Mouse (Mus musculus): Measurements from ENCODE around the gene Defb36. TPM values are rescaled to one million over a fixed set of nuclear protein-coding genes. Genes with fewer than 3 reads are reported as not detected.

Defb36 gene
- polyA plus RNA-seq, 1 experiment: not detected

DNA sequence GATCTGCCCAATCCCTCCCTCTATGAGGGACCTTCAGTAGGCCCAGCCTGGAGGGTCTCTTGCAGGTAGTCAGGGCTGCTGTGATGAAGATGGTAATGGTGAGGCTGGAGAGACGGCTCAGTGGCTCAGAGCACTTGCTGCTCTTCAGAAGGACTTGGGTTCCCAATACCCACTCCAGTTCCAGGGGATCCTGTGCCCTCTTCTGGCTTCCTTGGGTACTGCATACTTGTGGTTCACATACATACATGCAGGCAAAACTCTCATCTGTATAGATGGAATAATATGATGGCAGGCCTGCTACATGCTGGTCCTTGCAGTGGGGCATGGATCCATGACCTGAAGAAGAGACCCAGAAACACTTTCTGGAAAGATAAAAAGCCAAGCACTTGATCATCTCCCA is 4.6 kb downstream of the Defb36 start:
- Histone ChIP-seq H3K4me3 (replicated peaks; ENCODE audit: insufficient read depth, low read depth, low read length) (no peak overlapping the region), H3K27ac (ENCODE audit: insufficient read depth, low read length) (no peak overlapping the region), H3K27me3 (ENCODE audit: control insufficient read depth, insufficient read depth, low read length) (no peaks in the 10 kb centered on the region), H3K4me1 (ENCODE audit: control insufficient read depth, insufficient read depth, low read length) (no peaks in the 10 kb centered on the region)
- WGBS: 89% methylated on average over 1 of the region's 1 CpGs
- no peak for TF ChIP-seq CTCF (IDR thresholded peaks at IDR 0.05; ENCODE audit: borderline replicate concordance, insufficient read depth, low read depth, low read length)
- DNase-seq: no peak

DNA sequence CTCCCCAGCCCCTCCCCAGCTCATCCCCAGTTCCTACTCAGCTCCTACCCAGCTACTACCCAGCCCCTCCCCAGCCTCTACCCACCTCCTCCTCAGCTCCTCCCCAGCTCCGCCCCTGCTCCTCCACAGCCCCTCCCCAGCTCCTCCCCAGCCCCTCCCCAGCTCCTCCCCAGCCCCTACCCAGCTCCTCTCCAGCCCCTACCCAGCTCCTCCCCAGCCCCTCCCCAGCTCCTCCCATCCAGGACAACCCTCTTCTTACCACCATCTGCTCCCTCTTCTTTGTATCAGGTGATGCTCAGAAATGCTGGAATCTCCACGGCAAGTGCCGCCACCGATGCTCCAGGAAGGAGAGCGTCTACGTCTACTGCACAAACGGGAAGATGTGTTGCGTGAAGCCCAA is 8.1 kb downstream of the Defb36 start:
- H3K4me3 ChIP-seq (replicated peaks; ENCODE audit: insufficient read depth, low read depth, low read length): no peak overlapping the region
- no peak for TF ChIP-seq POLR2A (IDR thresholded peaks at IDR 0.05; ENCODE audit: borderline replicate concordance, insufficient read depth, low read length)
- no peak for TF ChIP-seq CTCF (IDR thresholded peaks at IDR 0.05; ENCODE audit: borderline replicate concordance, insufficient read depth, low read depth, low read length)
- 44% methylated on average over 8 of the region's 8 CpGs for WGBS
- no peak for DNase-seq
- H3K4me1 ChIP-seq (ENCODE audit: control insufficient read depth, insufficient read depth, low read length): no peaks in the 10 kb centered on the region
- H3K27ac ChIP-seq (ENCODE audit: insufficient read depth, low read length): no peak overlapping the region
- no peaks in the 10 kb centered on the region for H3K27me3 ChIP-seq (ENCODE audit: control insufficient read depth, insufficient read depth, low read length)

DNA sequence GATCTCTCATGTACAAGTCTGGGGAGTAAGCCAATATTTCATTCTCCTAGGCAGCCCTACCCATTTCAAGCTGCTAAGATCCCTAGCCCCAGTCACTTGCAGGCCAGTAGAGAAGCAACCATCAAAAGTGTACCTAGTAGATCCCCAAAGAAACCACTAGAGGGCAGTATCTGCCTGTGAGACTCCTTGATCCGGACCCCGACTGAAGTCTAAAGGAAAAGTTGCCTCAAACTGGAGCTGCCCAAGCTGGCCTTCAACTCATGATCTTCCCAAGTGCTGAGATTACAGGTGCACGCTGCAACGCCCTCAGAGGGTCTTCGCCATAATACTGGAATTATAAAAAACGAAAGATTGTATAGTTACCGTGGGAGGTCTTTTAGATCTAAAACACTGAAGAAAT is 11.4 kb downstream of the Defb36 start:
- DNase-seq: peak in 1 of 2 experiments; percentile 18
- TF ChIP-seq CTCF (IDR thresholded peaks at IDR 0.05; ENCODE audit: borderline replicate concordance, insufficient read depth, low read depth, low read length): peak; percentile 60
- TF ChIP-seq POLR2A (IDR thresholded peaks at IDR 0.05; ENCODE audit: borderline replicate concordance, insufficient read depth, low read length): no peak
- H3K27ac ChIP-seq (ENCODE audit: insufficient read depth, low read length): no peak overlapping the region
- WGBS: 9% methylated on average over 7 of the region's 7 CpGs
- H3K4me1 ChIP-seq (ENCODE audit: control insufficient read depth, insufficient read depth, low read length): no peaks in the 10 kb centered on the region
- H3K27me3 ChIP-seq (ENCODE audit: control insufficient read depth, insufficient read depth, low read length): no peaks in the 10 kb centered on the region
- no peak overlapping the region for H3K4me3 ChIP-seq (replicated peaks; ENCODE audit: insufficient read depth, low read depth, low read length)

DNA sequence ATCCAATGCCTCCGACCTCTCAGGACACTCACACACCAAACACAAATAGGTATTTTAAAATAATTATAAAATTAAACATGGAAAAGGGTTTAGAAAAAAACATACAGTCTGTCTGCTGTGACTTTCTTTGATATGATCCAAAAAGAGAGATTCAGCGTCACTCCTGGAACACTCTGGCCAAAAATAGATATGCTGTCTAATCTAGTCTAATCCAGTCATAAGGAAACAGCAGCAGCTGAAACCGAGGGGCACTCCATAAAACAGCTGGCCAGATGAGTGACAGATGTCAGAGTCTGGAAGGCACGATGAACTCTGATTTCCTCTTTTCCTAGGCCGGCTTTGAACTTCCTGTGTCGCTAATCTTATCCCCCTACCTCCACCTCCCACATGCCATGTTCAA is 12.3 kb downstream of the Defb36 start:
- Histone ChIP-seq H3K4me3 (replicated peaks; ENCODE audit: insufficient read depth, low read depth, low read length) (no peak overlapping the region), H3K27ac (ENCODE audit: insufficient read depth, low read length) (no peak overlapping the region), H3K4me1 (ENCODE audit: control insufficient read depth, insufficient read depth, low read length) (no peaks in the 10 kb centered on the region), H3K27me3 (ENCODE audit: control insufficient read depth, insufficient read depth, low read length) (no peaks in the 10 kb centered on the region)
- DNase-seq: no peak
- WGBS: 79% methylated on average over 6 of the region's 6 CpGs
- TF ChIP-seq POLR2A (IDR thresholded peaks at IDR 0.05; ENCODE audit: borderline replicate concordance, insufficient read depth, low read length) (no peak), CTCF (IDR thresholded peaks at IDR 0.05; ENCODE audit: borderline replicate concordance, insufficient read depth, low read depth, low read length) (no peak)

DNA sequence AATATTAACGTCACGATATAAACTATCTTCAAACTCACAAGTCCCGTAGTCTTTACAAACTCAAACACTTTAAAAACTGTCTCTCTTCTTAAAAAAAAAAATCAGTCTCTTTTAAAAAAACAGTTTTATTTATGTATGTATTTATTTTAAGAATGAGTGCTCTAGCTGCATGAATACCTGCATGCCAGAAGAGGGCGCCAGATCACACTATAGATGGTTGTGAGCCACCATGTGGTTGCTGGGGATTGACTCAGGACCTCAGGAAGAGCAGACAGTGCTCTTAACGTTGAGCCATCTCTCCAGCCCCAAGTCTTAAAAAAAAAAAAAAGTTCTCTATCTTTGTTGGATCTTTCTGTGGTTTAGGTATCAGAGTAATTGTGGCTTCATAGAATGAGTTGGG is 13.2 kb downstream of the Defb36 start:
- Histone ChIP-seq H3K27me3 (ENCODE audit: control insufficient read depth, insufficient read depth, low read length) (no peaks in the 10 kb centered on the region), H3K4me3 (replicated peaks; ENCODE audit: insufficient read depth, low read depth, low read length) (no peak overlapping the region), H3K4me1 (ENCODE audit: control insufficient read depth, insufficient read depth, low read length) (no peaks in the 10 kb centered on the region), H3K27ac (ENCODE audit: insufficient read depth, low read length) (no peak overlapping the region)
- WGBS: 61% methylated on average over 5 of the region's 5 CpGs
- TF ChIP-seq CTCF (IDR thresholded peaks at IDR 0.05; ENCODE audit: borderline replicate concordance, insufficient read depth, low read depth, low read length) (peak; percentile 14; the same call in 1 of the 2 replicates), POLR2A (IDR thresholded peaks at IDR 0.05; ENCODE audit: borderline replicate concordance, insufficient read depth, low read length) (no peak)
- no peak for DNase-seq

DNA sequence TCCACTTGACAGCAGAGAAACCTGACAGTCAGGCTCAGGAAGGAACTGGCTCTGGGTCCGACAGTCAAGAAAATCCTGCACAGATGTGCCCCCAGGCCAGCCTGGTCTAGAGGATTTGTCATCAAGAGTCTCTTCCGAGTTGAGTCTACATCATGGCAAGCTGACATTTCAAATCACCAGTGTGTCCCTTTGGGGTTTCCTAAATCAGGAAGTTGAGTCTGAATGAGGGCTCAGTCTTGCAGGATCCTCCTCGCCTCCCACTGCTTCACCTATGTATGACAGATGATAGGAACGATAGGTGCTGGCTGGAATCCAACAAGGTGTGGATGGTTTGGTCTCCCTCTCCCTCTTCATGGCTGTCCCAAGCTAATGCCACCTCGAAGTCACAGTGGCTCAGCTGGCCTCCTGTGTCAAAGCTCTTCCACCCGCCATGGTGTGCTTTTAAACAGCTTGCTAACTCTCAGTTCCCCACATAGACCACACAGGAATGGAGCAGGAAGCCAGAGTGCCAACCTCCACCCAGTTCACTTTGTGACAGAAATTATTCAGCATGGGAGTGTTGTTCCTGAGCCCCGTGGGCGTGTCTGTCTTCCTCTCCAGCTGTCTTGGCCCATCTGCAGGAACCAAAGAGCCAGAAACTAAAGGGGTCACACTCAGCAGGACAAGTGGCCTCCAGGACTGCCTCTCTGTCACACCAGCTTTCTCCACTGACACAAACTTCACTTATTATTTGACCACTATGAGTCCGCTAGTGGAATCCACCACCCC is 16.4 kb downstream of the Defb36 start:
- Histone ChIP-seq H3K4me1 (ENCODE audit: control insufficient read depth, insufficient read depth, low read length) (no peaks in the 10 kb centered on the region), H3K27me3 (ENCODE audit: control insufficient read depth, insufficient read depth, low read length) (no peaks in the 10 kb centered on the region), H3K27ac (ENCODE audit: insufficient read depth, low read length) (no peak overlapping the region), H3K4me3 (replicated peaks; ENCODE audit: insufficient read depth, low read depth, low read length) (no peak overlapping the region)
- TF ChIP-seq CTCF (IDR thresholded peaks at IDR 0.05; ENCODE audit: borderline replicate concordance, insufficient read depth, low read depth, low read length): no peak
- TF ChIP-seq POLR2A (IDR thresholded peaks at IDR 0.05; ENCODE audit: borderline replicate concordance, insufficient read depth, low read length): no peak
- no peak for DNase-seq
- WGBS: 47% methylated on average over 9 of the region's 9 CpGs

DNA sequence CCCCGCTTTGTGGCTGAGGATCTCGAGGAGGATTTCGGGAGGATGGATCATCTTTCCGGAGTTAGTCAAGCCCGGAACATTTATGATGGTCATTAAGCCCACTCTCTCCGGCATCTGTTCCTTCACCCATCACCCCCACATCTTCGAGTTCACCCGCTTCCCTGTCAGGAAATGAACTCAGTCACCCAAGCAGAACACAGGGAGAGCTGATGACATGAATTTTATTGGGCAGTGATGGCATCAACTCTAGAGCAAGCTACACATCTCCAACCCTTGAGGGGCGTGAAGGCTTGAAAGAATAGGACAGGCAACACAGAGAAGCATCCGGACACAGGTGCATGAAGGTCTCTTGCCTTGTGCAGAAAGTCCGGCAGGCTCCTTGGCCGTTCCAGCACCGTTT is 18.0 kb downstream of the Defb36 start:
- Histone ChIP-seq H3K4me1 (ENCODE audit: control insufficient read depth, insufficient read depth, low read length) (no peaks in the 10 kb centered on the region), H3K4me3 (replicated peaks; ENCODE audit: insufficient read depth, low read depth, low read length) (no peak overlapping the region), H3K27ac (ENCODE audit: insufficient read depth, low read length) (no peak overlapping the region), H3K27me3 (ENCODE audit: control insufficient read depth, insufficient read depth, low read length) (peaks cover 2% of the 10 kb centered on the region; the same call in 1 of the 2 replicates)
- TF ChIP-seq POLR2A (IDR thresholded peaks at IDR 0.05; ENCODE audit: borderline replicate concordance, insufficient read depth, low read length): no peak
- WGBS: 86% methylated on average over 13 of the region's 13 CpGs
- no peak for DNase-seq

DNA sequence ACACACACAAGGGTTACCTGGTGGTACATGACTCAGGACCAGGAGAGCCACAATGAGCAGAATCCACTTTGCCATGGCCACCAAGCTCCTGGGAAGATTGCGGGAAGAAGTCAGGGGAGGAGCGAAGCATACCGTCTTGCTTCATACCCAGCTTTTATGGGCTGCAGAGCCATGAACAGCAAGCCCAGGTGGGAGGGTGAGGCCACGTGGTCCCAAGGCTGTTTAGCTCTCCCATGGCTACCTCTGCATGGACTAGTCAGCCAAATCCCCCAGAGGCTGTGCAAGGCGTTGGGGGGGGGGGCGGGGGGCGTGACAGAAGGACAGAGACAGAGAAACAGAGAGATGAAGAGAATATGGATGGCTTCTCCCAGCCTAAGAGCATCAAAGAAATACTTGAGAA is 18.8 kb downstream of the Defb36 start, which contains the start of gene Defb25:
Gene Defb25, minus strand, starts transcription at position 101 of the 400 bp plus-strand sequence.
- no peak for DNase-seq
- TF ChIP-seq POLR2A (IDR thresholded peaks at IDR 0.05; ENCODE audit: borderline replicate concordance, insufficient read depth, low read length): no peak
- TF ChIP-seq CTCF (IDR thresholded peaks at IDR 0.05; ENCODE audit: borderline replicate concordance, insufficient read depth, low read depth, low read length): no peak
- Histone ChIP-seq H3K4me3 (replicated peaks; ENCODE audit: insufficient read depth, low read depth, low read length) (no peak within 1 kb of the TSS), H3K27ac (ENCODE audit: insufficient read depth, low read length) (no peak within 1 kb of the TSS), H3K4me1 (ENCODE audit: control insufficient read depth, insufficient read depth, low read length) (no peaks in the 10 kb centered on the region), H3K27me3 (ENCODE audit: control insufficient read depth, insufficient read depth, low read length) (peaks cover 3% of the 10 kb centered on the region; the same call in 1 of the 2 replicates)
- 86% methylated on average over 7 of the region's 7 CpGs for WGBS

Measured in cerebellum, adult 2 months (tissue).